Mouse (Mus musculus): Measurements from ENCODE around the gene Fscn1. TPM values are rescaled to one million over a fixed set of nuclear protein-coding genes. Genes with fewer than 3 reads are reported as not detected.

Gene Fscn1
- under 1 TPM; 0.26 to 0.42 TPM for polyA plus RNA-seq (2017; shearing (Covaris generic))

DNA sequence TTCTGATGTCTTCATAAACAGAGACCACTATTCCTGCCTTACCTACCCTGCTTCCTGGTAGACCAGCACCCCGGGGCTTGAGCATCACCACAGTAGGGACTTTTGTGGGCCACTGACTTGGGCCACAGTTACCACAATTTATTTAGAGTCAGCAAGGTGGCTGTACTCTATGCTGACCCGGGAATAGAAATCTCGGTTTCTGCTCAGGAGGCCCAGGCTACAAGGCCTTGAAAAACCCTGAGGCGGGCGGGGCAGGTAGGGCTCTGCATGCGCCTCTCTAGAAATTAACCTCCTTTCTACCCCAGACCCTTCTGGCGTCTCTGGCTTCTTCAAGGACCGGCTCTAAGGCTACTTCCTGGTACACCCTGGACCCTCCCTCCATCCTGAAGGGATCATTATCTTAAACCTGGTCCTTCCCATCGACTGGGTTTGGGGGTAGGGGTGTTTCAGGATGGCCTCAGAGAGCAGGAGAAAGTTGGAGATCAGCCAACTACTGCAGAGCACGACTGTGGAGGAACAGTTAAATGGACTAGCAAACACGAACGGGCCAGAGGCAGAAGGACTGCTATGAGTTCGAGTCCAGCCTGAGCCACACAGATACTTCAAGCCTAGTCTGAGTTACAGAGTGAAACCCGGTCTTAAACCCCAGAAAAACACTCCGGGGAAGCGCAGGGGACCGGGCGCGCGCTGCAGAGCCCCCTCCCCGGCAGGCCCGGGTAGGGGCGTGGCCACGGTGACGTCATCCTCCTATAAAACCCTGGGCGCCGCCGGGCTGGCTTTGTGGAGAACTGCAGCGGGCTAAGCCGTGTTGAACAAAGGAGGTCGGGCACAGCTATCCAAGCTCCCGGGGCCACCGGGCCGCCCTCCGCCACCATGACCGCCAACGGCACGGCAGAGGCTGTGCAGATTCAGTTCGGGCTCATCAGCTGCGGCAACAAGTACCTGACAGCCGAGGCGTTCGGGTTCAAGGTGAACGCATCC is at the start of gene Fscn1:
Fscn1 (plus strand) TSS at position 768 of the 981 bp plus-strand sequence.
- ATAC-seq, result no peak

DNA sequence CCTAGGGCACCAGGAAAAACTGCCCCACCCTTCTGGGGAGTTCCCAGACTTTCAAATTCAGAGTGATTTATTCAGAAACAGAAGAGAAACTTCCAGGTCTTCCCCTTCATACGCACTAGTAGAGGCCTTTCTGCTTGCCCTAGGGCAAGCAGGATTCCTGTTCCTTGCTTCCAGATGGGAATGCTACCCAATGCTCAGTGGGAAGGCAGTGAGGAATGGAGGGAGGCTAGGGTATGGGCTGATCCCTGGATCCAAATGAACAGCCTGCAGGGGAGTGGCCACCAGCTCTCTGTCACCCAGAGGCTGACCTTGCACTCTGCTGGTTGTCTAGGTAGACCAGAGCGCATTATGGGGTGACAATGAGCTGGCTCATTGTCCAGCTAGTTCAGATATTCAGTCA is 48.5 kb upstream of the Fscn1 start:
- ATAC-seq, result no peak

DNA sequence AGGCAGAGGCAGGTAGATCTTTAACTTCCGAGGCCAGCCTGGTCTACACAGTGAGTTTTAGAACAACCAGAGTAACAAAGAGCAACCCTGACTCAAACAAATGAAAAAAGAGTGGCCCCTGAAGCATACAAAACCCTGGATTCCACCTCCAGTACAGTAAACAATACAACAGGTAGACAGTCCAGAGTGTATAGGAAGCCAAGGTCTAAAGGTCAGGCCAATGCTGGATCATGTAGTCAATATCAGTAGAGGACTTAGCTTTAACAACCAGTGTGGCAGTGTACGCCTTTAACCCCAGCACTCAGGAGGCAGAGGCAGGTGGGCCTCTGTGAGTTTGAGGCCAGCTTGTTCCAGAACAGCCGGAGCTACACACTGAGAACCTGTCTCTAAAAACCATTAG is 47.8 kb upstream of the Fscn1 start:
- ATAC-seq, result no peak

DNA sequence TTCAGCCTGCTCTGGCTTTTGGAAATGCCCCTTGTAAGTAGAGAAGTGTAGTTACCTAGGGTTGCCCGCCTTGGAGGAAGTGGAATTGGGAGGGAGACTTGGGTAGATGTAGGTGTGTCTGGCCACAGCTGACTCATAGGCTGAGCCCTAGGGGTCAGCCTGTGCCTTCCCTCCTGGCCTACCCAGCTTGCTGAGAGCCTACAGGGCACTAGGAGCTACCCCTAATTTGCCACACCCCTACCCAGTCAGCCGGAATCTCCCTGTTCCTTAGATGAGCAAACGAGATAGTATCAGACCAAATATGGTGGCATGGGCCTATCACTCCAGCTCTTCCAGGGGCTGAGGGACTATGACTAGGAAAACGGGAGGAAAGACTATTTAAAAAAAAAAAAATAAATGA is 47.4 kb upstream of the Fscn1 start:
- ATAC-seq, result no peak

DNA sequence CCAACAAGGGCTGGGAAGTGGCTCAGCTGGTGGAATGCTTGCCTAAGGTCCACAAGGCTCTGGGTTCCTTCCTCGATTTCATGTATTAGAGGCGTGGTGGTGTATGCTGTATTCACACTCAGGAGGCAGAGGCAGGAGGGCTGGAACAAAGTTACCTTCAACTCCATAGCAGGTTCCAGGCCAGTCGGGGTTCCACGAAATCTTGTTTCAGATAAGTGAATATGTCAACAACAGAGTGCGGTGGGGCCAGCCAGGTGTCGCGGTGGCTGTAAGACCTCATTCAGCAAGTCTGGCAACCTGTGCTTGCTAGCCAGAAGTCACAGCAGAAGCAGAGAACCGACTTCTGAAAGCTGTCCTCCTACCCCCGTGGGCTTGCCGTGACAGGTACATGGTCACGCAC is 44.9 kb upstream of the Fscn1 start:
- no peak for ATAC-seq

DNA sequence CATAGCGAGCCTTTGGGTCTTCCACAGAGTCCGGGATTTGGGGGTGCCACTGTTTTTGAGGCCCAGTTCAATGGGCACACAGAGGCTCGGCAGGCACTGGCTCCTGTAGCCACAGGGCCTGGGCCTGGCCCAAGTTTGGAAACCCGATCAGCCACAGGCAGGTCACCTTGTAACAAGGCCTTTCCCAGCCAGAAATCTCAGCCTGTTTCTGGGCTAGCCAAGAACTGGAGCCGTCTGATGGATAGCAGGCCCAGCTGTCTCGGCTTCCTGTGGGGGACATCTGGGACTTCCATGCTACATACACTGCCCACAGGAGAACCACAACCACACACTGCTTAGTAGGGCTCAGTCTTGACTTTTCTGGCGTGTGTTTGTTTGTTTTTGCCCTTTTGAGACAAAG is 43.5 kb upstream of the Fscn1 start:
- ATAC-seq, result no peak

DNA sequence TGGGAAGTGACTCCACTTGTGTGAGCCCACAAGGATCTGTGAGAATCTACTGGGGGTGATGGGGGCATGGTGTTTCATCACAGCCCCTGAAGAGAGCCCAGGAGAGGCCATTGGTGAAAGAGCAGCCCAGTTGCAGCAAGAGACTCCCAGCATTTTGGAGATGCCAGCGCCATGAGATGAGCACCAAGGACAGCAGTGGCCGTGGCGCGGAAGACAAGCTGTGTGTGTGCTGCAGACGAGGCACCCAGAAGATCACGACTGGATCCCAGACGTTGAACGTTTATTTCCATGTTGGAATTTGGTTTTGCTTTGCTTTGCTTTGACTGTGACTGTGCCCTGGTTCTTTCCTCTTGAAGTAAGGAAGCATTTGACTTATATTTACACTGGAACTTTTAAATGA is 42.7 kb upstream of the Fscn1 start:
- ATAC-seq, result no peak

DNA sequence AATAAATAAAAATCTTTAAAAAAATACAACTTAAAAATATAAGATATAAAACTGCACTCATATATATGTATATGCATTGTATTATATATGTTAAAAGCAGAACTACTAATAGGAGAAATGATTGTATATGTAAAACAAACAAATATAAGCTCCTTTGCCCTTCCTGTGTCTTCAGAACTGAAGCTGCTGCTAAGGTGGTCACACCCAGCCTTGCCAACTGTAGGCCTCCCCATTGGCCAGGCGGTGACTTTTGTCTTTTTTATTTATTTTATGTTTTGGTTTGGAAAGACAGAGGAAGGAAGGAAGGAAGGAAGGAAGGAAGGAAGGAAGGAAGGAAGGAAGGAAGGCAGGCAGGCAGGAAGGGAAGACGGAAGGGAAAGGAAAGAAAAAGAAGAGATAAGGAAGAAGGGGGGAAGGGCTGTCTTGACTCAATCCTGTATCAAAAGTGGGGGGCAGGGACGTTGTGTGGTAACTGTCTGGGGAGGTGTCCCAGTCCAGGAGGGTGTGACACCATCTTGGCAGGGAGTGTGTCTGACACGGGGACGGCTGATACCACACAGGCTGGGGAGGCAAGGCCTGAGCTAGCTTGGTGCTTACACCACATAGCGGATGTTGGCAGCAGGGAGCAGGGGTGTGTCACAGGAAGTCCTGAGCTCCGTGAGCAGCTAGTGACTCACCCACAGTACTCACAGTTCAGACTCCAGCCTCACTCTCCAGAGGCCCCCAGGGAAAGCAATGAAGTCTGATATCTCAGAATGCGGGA is 39.7 kb upstream of the Fscn1 start:
- peak; percentile 100 for ATAC-seq

DNA sequence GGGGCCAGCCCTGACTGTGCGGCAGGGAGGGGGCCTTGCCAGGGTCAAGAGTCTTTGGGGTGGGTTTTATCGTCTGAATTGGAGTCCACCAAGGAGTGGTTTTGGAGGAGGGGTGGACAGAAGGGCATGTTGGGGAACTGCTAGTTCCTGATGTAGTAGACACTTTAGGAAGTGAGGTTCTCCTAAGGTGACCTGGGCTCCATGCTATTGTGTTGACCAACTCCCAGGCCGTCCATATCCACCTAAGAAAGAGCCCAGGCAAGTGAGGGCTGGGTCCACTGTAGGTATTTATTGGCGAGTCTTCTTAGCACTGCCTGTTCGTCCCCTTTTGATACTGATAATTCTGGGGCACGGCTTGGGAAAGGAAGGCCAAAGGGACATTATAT is 39.1 kb upstream of the Fscn1 start:
- ATAC-seq, result no peak

DNA sequence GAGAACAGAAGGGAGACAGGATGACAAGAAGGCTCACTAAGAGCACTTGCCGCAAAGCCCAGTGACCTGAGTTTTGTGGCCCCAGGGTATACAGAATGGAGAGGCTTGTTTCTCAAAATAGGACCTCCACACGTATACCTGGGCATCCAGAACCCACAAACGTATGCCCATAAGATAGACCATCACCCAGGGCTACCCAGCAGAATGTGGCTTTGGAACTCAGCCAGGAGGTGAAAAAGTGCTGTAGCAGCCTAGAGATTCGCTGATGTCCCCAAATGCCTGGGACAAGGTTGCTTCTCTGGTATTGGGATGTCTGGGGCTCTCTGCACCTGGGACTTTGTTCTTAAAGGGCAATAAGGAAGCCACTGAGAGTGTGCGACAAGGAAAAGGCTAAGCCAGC is 37.9 kb upstream of the Fscn1 start:
- ATAC-seq, result no peak

DNA sequence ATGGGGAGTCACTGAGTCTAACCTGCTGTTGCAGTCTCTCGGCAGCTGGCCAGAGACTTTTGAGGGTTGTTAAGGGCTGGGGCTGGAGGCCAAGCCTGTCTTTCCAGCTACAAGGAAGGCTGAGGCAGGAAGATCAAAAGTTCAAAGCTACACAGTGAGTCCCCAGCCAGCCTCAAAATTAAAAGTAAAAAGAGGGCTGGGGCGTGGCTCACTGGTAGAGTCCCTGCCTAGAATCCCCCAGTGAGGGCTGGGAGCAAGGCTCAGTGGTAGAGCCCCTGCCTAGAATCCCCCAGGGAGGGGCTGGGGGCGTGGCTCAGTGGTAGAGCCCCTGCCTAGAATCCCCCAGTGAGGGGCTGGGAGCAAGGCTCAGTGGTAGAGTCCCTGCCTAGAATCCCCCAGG is 36.4 kb upstream of the Fscn1 start:
- ATAC-seq, result no peak

DNA sequence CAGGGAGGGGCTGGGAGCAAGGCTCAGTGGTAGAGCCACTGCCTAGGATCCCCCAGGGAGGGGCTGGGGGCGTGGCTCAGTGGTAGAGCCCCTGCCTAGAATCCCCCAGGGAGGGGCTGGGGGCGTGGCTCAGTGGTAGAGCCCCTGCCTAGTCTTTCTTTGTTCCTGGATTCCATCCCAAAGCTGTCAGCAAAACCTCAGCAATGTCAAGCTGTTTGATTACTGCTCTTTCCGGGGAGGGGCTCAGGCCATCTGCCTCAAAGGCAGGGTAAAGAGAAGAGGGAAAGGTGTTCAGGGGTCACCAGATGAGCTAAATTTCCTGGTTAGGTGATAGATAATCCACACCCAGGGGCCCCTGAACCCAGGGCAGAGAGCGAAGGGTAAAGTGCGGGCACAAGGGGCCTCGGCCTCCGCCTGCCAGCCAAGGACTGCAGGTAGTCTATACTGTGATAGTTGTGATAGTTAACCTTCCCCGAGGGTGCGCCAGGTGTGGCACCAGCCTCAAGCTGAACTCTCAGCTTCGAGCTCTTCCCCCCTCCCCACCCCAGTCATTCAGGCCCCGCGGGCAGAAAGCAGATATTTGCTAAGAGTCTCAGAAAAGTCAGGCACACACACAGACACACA is 35.7 kb upstream of the Fscn1 start:
- ATAC-seq, result no peak

DNA sequence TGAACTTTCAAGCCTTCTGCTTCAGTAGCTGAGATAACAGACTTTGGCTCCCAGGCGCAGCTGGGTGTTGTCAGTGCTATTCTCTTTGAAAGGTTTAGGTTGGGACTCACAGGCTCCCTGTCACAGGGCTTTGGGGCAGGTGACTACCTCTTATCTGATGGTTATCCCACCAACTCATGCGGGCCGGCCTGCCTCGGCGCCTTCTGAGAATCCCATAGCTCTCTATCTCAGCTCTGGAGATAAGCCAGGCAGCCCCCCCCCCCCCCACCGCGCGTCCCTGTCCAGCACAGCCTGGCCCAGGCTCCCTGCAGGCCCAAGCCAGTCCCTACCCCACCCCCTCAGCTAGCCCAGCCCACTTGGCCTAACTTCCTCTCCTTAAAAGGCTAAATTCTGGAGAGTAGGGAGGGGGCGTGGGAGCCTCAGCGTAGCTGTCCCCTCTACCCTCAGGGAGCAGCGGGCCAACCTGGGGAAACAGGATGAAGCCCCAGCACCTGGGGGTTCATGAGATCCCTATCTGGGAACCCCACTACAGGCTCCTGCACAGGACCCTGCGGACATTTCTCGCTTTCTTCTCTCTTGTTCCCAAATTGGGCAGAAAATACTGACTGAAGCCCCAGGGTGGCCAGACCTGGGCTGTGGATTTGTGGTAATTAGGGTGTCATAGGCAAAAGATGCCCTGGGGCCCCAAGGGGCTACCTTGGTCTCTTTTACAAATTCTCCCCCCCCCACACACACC is 33.8 kb upstream of the Fscn1 start:
- ATAC-seq, result no peak

DNA sequence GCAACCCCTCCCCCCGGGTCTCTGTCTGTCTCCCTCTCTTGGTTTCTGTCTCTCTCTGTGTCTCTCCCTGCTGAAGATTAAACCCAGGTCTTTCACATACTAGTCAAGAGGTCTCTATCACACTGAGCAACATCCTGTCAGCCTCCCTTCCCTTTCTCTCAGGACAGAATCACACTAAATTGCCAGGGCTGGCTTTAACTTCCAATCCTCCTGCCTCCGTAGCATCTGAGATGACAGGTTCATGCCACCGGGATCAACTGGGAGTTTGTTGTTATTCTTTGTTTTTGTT is 33.3 kb upstream of the Fscn1 start:
- peak; percentile 63 for ATAC-seq

DNA sequence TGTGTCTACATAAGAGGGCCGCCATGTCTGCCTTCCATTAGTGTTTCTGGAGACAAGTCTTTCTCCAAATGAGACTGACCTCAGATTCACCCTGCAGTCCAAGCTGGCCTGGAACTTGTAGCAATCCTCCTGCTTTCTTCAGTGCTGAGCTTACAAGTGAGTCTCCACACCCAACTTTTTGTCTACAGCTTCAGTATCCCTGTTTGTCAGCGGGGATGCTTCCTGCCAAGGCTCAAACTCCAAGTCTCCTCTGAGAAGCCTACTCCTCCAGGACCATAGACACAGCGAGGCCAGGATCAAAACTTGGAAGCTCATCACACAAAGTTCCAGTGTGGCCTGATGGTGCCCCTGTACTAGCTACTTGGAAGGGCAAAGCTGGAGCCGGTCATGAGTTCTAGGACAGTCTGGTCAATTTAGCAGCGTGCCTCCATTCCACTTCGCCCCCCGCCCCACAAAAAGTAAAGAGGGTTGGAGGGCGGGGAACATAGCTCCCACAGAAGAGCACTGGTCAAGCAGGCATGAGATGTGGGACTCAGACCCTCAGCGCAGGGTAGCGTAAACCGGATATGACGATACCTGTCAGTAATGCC is 32.7 kb upstream of the Fscn1 start:
- ATAC-seq, result no peak

DNA sequence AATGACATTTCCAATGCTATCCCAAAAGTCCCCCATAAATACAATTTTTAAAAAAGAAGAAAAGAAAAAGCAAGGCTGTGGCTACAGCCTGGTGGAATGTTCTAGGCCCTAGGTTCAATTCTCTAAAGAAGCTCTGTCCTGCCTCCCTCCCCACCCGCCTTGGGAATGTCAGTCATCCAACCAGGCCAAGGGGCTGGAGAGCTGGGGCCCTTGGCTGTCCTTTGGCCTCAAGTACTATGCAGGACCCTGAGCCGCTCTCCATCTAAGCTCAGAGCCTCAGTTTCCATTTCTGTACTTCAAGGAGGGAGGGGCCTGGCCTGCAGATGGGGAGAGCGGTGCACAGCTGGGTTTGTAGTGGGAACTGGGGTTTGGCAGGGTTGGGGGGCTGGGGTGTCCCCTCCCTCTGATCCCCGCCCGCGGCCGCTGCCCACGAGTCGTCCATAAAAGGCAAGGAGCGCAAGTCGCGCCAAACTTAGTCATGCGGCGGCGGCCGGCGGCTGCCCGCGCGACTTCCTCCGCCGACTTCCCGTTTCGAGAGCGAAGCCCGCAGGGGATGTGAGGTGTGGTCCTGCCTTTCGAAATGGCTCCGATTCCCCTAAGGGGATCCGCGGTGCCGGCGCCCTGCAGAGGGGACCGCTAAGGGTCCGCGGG is 31.3 kb upstream of the Fscn1 start:
- ATAC-seq, result peak; percentile 60

DNA sequence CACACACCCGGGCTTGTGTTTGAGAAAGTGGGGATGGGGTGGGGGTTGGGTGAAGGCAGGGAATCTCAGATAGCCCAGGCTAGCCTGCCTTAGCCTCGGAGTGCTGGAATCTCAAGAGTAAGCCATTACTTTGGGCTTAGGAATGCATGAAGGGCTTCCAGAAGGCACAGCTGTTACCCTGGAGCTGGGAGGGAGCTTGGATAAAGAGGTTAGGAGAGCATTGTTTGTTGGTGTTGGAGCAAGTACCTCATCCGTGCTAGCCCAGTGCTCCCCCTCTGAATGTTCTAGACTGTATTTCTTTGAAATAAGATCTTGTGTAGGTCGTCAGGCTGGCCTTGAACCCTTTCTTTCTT is 30.8 kb upstream of the Fscn1 start:
- no peak for ATAC-seq

DNA sequence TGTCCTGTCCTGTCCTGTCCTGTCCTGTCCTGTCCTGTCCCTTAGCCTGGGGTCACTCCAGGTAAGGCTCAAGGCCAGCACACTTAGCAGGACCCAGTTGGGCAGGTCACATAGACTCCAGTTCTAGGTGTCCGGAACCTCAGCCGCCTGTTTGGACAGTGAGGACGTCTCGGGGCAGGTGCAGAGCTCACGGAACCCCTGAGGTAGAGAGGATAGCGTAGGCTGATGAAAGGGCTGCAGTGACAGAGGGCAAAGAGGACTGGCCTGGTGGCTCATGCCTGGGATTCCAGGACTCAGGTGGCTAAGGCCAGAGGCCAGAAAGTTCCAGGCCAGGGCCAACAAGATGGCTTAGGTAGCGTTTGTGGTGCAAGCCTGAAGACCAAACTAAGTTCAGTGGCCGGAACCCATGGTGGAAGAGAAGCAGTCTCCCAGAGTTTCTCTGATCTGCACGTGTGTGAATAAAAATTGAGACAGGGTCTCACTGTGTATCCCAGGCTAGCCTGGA is 28.9 kb upstream of the Fscn1 start:
- ATAC-seq, result no peak

DNA sequence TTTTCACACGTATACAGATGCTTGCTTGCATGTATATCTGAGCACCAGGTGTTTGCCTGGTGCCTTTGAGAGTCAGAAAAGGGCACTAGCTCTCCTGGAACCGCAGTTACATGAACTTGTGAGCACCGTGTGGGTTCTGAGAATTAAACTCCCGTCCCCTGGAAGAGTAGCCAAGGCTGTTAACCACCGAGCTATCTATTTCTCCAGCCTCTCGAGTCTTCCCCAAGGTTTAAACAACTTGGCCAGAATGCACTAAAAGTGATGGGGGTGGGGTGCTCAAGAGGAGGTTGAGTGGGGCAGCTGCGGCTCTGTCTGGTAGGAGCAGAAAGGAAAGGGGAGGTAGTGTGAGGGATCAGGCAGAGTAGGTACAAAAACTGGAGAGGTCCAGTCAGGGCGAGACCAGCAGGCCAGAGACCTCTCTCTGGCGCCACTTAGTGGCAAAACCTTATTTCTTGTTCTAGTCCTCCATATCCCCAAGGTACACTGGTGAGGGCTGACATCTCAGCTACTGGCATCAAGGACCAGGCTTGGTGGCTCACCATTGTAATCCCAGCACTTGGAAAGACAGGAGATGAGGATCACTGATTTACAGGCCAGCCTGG is 28.0 kb upstream of the Fscn1 start:
- ATAC-seq, result peak; percentile 33

DNA sequence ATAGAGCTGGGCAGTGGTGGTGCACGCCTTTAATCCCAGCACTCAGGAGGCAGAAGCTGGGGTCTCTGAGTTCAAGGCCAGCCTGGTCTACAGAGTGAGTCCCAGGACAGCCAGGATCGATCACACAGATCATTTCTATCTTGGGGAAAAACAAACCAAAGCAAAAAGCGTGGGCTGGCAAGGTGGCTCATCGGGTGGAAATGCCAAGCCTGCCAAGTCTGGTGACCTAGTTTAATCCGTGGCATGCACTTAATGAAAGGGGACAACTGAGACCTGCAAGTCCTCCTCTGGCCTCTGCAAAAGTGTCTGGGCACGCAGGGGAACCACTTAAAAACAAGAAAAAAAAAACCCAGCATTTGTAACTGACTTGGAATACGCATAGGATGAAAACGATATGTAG is 27.4 kb upstream of the Fscn1 start:
- ATAC-seq, result no peak

DNA sequence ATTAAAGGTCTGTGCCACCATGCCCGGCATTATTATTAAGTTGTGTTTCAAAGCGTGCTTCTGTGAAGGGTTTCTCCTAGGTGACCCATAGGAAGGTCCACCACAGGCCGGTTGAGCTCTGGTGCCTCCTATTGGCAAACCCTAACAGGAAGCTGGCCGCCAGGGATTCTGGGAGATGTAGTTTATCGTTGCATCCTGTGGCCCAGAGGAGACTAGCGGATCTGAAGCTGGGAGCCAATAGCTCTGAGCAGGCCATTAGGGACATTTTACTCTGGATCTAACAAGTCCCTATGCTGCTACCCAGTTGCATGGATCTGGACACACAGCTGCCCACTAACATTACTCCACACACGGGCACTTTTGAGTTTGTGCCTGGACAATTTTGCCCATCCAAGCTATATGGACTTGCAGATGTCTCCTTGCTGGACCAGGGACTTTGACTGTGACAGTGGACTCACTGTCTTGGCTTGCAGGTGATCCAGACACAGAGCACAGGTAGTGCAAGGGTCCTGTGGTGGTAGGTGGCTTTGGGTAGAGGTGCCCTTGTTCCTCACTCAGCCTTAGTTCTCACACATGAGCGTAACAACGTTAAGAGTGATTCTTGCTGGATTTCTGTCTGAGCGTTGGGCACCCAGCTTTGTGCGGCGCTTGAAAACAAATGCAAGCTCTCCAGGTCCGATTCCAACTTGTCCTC is 24.4 kb upstream of the Fscn1 start:
- no peak for ATAC-seq

Data from activated CD4-positive, CD25-positive, alpha-beta regulatory T cell, adult 4 months (primary cell).